In the genomic region with DNA sequence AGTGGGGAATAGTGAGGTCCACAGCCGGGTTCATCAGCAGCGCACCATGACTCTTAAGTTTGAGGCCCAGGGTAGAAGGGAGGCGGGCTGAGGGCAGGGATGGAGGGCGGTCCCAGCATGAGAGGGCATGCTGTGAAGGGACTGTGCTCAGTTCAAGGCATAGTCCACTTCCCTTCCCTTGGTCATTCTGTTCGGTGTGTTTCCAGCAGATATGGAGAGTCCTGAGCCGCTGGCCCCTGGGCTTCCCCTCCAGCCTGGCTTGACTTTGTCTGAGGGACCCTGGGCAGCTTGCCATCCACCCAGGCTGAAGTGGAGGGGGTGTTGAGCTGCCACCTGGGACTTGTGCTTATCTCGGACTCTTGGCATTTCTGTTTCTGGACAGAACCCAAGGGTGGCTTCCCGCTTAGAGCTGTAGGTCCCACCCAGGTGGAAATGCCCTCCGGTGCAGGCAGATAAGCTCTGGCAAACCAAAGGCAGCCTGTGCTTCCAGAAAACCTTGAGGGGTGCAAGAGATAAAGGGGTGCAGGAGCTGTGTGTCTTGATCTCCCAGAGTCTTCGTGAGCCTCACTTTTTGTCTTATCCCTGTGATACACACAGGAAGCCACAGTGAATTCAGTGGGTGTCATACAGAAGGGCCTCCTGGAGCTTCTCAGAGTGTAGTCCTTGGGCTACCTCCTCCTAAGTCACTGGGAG, we compare ENCODE assay signal across 9 mouse cellular contexts. TPM values are rescaled to one million over a fixed set of nuclear protein-coding genes. Genes with fewer than 3 reads are reported as not detected.
DNase-seq lines count a peak whose midpoint lies in the region; ATAC-seq lines count a peak whose summit lies in the region.
"Had no signal": no experiment of that assay in that cellular context is flagged by ENCODE, and none has a peak within 500 bp of the region (broad histone marks: within the 10 kb centered on the region; RNA-seq: fewer than 3 reads in every experiment).

No protein-coding gene starts in this region.

- peak; percentile 87 for ATAC-seq in liver, embryonic 13.5 days (ENCODE audit: low read depth)
- ATAC-seq in inflammation-experienced regulatory T-cells, adult 6 months = no peak

- H3K9me3 ChIP-seq in heart, embryonic 10.5 days = no peaks in the 10 kb centered on the region
- no peaks in the 10 kb centered on the region for H3K9me3 ChIP-seq in liver, embryonic 13.5 days (replicated peaks)
- H3K9me3 ChIP-seq: limb, embryonic 13.5 days had no signal

- peaks cover 12% of the 10 kb centered on the region for H3K36me3 ChIP-seq in heart, embryonic 10.5 days
- peaks cover 40% of the 10 kb centered on the region for H3K36me3 ChIP-seq in liver, embryonic 13.5 days

- no peaks in the 10 kb centered on the region for H3K27me3 ChIP-seq in heart, embryonic 10.5 days (ENCODE audit: insufficient read depth, poor library complexity, severe bottlenecking)
- no peaks in the 10 kb centered on the region for H3K27me3 ChIP-seq in liver, embryonic 13.5 days
- H3K27me3 ChIP-seq: limb, embryonic 13.5 days had no signal

- H3K4me1 ChIP-seq in heart, embryonic 10.5 days = peaks cover 50% of the 10 kb centered on the region
- H3K4me1 ChIP-seq in liver, embryonic 13.5 days (replicated peaks) = peaks cover 98% of the 10 kb centered on the region

- 50% methylated on average over 10 of the region's 10 CpGs for WGBS in heart, embryonic 10.5 days
- WGBS in liver, embryonic 13.5 days (ENCODE audit: insufficient replicate concordance) = 13% methylated on average over 10 of the region's 10 CpGs

- peak overlapping the region; percentile 83 for H3K9ac ChIP-seq in liver, embryonic 13.5 days

- peak; percentile 73 for DNase-seq in ovary, adult 18-20 months (ENCODE audit: low spot score)
- no peak for DNase-seq in ovary, postnatal 14 days (ENCODE audit: low spot score)
- peak; percentile 87 for DNase-seq in heart, embryonic 10.5 days (ENCODE audit: low spot score)
- DNase-seq in liver, embryonic 13.5 days = peak; percentile 94
- peak; percentile 90 to 92 for DNase-seq in spleen, postnatal 10 days (ENCODE audit: low spot score in 2 of 2)
- no peak for DNase-seq in T-cell, adult 2 months (ENCODE audit: low spot score)
- no peak for DNase-seq in gastrocnemius, postnatal 4 days (ENCODE audit: low spot score in 2 of 2)

- peak overlapping the region; percentile 88 for H3K4me2 ChIP-seq in liver, embryonic 13.5 days
- H3K4me2 ChIP-seq: limb, embryonic 13.5 days had no signal

- H3K4me3 ChIP-seq in heart, embryonic 10.5 days = peak overlapping the region; percentile 5; the same call in 1 of the 2 replicates
- H3K4me3 ChIP-seq in liver, embryonic 13.5 days (replicated peaks) = peak overlapping the region; percentile 52
- H3K4me3 ChIP-seq: limb, embryonic 13.5 days had no signal

- H3K27ac ChIP-seq in heart, embryonic 10.5 days = peak overlapping the region; percentile 12; the same call in 1 of the 2 replicates
- H3K27ac ChIP-seq in liver, embryonic 13.5 days = peak overlapping the region; percentile 100

RNA-seq across cellular contexts. Expression of a gene that starts 22.2 kb away (rescaled TPM):
- polyA plus RNA-seq in heart, embryonic 10.5 days (2016; fragmentation: Nextera tagmentation; extraction: Ambion mirVana) = 7.8 and 8.9 TPM in 2 replicates
- polyA plus RNA-seq in liver, embryonic 13.5 days (2015; fragmentation: Nextera tagmentation; extraction: Ambion mirVana) = 13.1 and 14.1 TPM in 2 replicates
- 1 to 10 TPM; 5.4 to 5.6 TPM for total RNA-seq in gastrocnemius, postnatal 4 days (2021)
- 10 to 100 TPM; 17.4 to 22.3 (median 18.0) TPM for polyA plus RNA-seq in inflammation-experienced regulatory T-cells, adult 6 months (2017; shearing (Covaris generic))

RNA-seq across cellular contexts. Expression of a gene that starts 23.7 kb away (rescaled TPM):
- polyA plus RNA-seq in heart, embryonic 10.5 days (2016; fragmentation: Nextera tagmentation; extraction: Ambion mirVana) = 61.9 and 74.9 TPM in 2 replicates
- 91.0 and 102 TPM in 2 replicates for polyA plus RNA-seq in liver, embryonic 13.5 days (2015; fragmentation: Nextera tagmentation; extraction: Ambion mirVana)
- 10 to 100 TPM; 21.1 to 21.2 TPM for total RNA-seq in gastrocnemius, postnatal 4 days (2021)
- 100 to 1,000 TPM in 1 of 3 experiments, 10 to 100 TPM in 2; 97.8 to 140 (median 99.4) TPM for polyA plus RNA-seq in inflammation-experienced regulatory T-cells, adult 6 months (2017; shearing (Covaris generic))

RNA-seq across cellular contexts. Expression of a gene that starts 23.8 kb away (rescaled TPM):
- 5.2 and 5.8 TPM in 2 replicates for polyA plus RNA-seq in heart, embryonic 10.5 days (2016; fragmentation: Nextera tagmentation; extraction: Ambion mirVana)
- 2.4 and 3.0 TPM in 2 replicates for polyA plus RNA-seq in liver, embryonic 13.5 days (2015; fragmentation: Nextera tagmentation; extraction: Ambion mirVana)
- 1 to 10 TPM; 1.7 to 1.9 TPM for total RNA-seq in gastrocnemius, postnatal 4 days (2021)
- polyA plus RNA-seq in inflammation-experienced regulatory T-cells, adult 6 months (2017; shearing (Covaris generic)) = 10 to 100 TPM in 1 of 3 experiments, 1 to 10 TPM in 2; 5.7 to 10.3 (median 6.7) TPM

RNA-seq across cellular contexts. Expression of a gene that starts 37.3 kb away (rescaled TPM):
- polyA plus RNA-seq in heart, embryonic 10.5 days (2016; fragmentation: Nextera tagmentation; extraction: Ambion mirVana) = 0.54 and 0.84 TPM in 2 replicates
- polyA plus RNA-seq in liver, embryonic 13.5 days (2015; fragmentation: Nextera tagmentation; extraction: Ambion mirVana) = 0.23 and 0.72 TPM in 2 replicates
- under 1 TPM; 0.36 to 0.61 TPM for total RNA-seq in gastrocnemius, postnatal 4 days (2021)
- not detected for polyA plus RNA-seq in inflammation-experienced regulatory T-cells, adult 6 months (2017; shearing (Covaris generic))

RNA-seq across cellular contexts. Expression of a gene that starts 52.1 kb away (rescaled TPM):
- 45.7 and 47.2 TPM in 2 replicates for polyA plus RNA-seq in heart, embryonic 10.5 days (2016; fragmentation: Nextera tagmentation; extraction: Ambion mirVana)
- 33.5 and 37.2 TPM in 2 replicates for polyA plus RNA-seq in liver, embryonic 13.5 days (2015; fragmentation: Nextera tagmentation; extraction: Ambion mirVana)
- total RNA-seq in gastrocnemius, postnatal 4 days (2021) = 10 to 100 TPM; 24.4 to 24.6 TPM
- polyA plus RNA-seq in inflammation-experienced regulatory T-cells, adult 6 months (2017; shearing (Covaris generic)) = 10 to 100 TPM; 25.0 to 31.5 (median 26.9) TPM

Comparison
In these comparisons a context has a peak if more than half of its experiments do, and no peak if none do; other contexts are left out.
1. DNase-seq: peak in ovary, adult 18-20 months (single experiment), heart, embryonic 10.5 days (single experiment), liver, embryonic 13.5 days (single experiment) and spleen, postnatal 10 days (2 of 2); none in ovary, postnatal 14 days (single experiment), T-cell, adult 2 months (single experiment) and gastrocnemius, postnatal 4 days (0 of 2).